Mouse (Mus musculus) stomach, postnatal 0 days (tissue): Measurements from ENCODE around the gene Cgas.
"Not testable (repeated sequence)": the region's sequence is repeated elsewhere in the genome, so short reads cannot be mapped to it uniquely, and the experiment has no call there.

ENCODE experiments used
- CTCF ChIP-seq: IDR thresholded peaks from 2 replicates; pipeline ENCODE4 v1.5.1; 2016; ENCODE audit warnings: antibody characterized with exemption, low read depth, mild to moderate bottlenecking, moderate library complexity
- EP300 ChIP-seq: optimal IDR thresholded peaks from 2 replicates; pipeline ENCODE3; 2016; ENCODE audit warnings: antibody characterized with exemption

GRCm38 (mm10) chr9:78480227-78480626 is 37.2 kb upstream of the Cgas start:
- TF ChIP-seq CTCF, EP300: not testable (repeated sequence)
